Mouse (Mus musculus): ENCODE results near the gene Hist3h2a. TPM values are rescaled to one million over a fixed set of nuclear protein-coding genes. Genes with fewer than 3 reads are reported as not detected.

The Hist3h2a gene
- polyA plus RNA-seq, 1 experiment from 2014 or later: 152 TPM

DNA sequence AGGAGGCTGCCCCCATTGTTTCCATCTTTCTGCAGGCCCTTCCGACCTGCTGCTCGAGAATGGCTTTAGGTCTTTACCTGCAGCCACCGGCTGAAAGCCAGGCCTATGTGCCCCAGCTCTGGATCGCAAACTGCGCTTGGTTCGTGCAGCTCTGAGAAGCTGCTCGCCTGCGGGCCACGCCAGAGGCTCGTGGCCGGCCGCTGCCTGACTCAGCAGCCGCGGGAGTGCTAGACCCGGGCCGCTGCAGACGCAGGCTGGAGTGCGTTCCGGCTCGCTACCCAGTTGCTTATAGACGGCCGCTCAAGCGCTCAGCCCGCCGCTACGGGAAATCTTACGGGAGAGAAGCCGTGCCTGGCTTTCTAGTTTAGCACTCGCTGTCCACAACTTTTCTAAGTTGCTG, 22.7 kb downstream of the Hist3h2a start:
- under 1% methylated on average over 29 of the region's 29 CpGs for WGBS
- Histone ChIP-seq H3K27ac (ENCODE audit: low read length) (peak overlapping the region; percentile 81), H3K27me3 (replicated peaks; ENCODE audit: control insufficient read depth, insufficient read depth, low read length) (no peaks in the 10 kb centered on the region), H3K36me3 (ENCODE audit: control insufficient read depth, insufficient read depth) (peaks cover under 1% of the 10 kb centered on the region; the same call in 1 of the 2 replicates), H3K9me3 (ENCODE audit: control insufficient read depth, low read length) (no peaks in the 10 kb centered on the region), H3K4me1 (replicated peaks; ENCODE audit: control insufficient read depth, insufficient read depth, low read length) (peaks cover 42% of the 10 kb centered on the region), H3K9ac (replicated peaks; ENCODE audit: low read depth, low read length) (peak overlapping the region; percentile 91), H3K4me2 (ENCODE audit: low read length) (peak overlapping the region; percentile 94), H3K4me3 (replicated peaks; ENCODE audit: low read length) (peak overlapping the region; percentile 88)
- ATAC-seq: no peak

DNA sequence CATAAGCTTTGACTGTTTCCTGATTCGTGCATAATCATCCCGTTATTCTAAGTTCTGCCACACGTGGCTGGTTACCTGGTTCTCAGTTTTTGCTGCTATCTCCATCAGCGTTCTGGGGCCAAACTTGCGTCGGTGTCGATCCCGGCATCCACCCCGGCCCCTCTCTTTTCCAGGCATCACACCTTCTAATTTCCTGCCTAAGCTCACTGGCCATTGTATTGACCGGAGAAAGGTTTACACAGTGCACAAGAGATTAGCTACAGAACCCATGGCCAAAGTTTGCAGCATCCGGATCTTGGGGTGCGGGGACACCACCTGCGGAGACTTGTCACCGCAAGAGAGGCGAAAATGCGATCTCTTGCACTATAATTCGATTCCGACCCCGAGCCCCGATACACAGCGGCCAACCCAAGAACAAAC, 23.1 kb downstream of the Hist3h2a start:
- WGBS: under 1% methylated on average over 21 of the region's 21 CpGs
- Histone ChIP-seq H3K4me3 (replicated peaks; ENCODE audit: low read length) (peak overlapping the region; percentile 88), H3K9me3 (ENCODE audit: control insufficient read depth, low read length) (no peaks in the 10 kb centered on the region), H3K27me3 (replicated peaks; ENCODE audit: control insufficient read depth, insufficient read depth, low read length) (no peaks in the 10 kb centered on the region), H3K27ac (ENCODE audit: low read length) (peak overlapping the region; percentile 81), H3K36me3 (ENCODE audit: control insufficient read depth, insufficient read depth) (peaks cover 6% of the 10 kb centered on the region), H3K4me2 (ENCODE audit: low read length) (peak overlapping the region; percentile 94), H3K4me1 (replicated peaks; ENCODE audit: control insufficient read depth, insufficient read depth, low read length) (peaks cover 42% of the 10 kb centered on the region), H3K9ac (replicated peaks; ENCODE audit: low read depth, low read length) (peak overlapping the region; percentile 91)
- ATAC-seq: peak; percentile 26

GRCm38 (mm10) chr11:58978027-58978705, 23.7 kb downstream of the Hist3h2a start, which contains the start of gene Trim11:
Gene Trim11 (plus strand): TSS chr11:58978093.
- WGBS: under 1% methylated on average over 64 of the region's 64 CpGs
- peak within 1 kb of the TSS; percentile 88 for H3K4me3 ChIP-seq (replicated peaks; ENCODE audit: low read length)
- peaks cover 7% of the 10 kb centered on the region for H3K36me3 ChIP-seq (ENCODE audit: control insufficient read depth, insufficient read depth)
- H3K9ac ChIP-seq (replicated peaks; ENCODE audit: low read depth, low read length): peak within 1 kb of the TSS; percentile 91
- H3K4me2 ChIP-seq (ENCODE audit: low read length): peak within 1 kb of the TSS; percentile 94
- H3K27ac ChIP-seq (ENCODE audit: low read length): peak within 1 kb of the TSS; percentile 81
- H3K4me1 ChIP-seq (replicated peaks; ENCODE audit: control insufficient read depth, insufficient read depth, low read length): peaks cover 42% of the 10 kb centered on the region
- ATAC-seq: peak; percentile 89
- H3K27me3 ChIP-seq (replicated peaks; ENCODE audit: control insufficient read depth, insufficient read depth, low read length): no peaks in the 10 kb centered on the region
- H3K9me3 ChIP-seq (ENCODE audit: control insufficient read depth, low read length): no peaks in the 10 kb centered on the region

GRCm38 (mm10) chr11:58978706-58979030, 24.2 kb downstream of the Hist3h2a start:
- Histone ChIP-seq H3K27me3 (replicated peaks; ENCODE audit: control insufficient read depth, insufficient read depth, low read length) (no peaks in the 10 kb centered on the region), H3K27ac (ENCODE audit: low read length) (no peak overlapping the region), H3K9me3 (ENCODE audit: control insufficient read depth, low read length) (no peaks in the 10 kb centered on the region), H3K4me1 (replicated peaks; ENCODE audit: control insufficient read depth, insufficient read depth, low read length) (peaks cover 42% of the 10 kb centered on the region), H3K9ac (replicated peaks; ENCODE audit: low read depth, low read length) (peak overlapping the region; percentile 91), H3K4me2 (ENCODE audit: low read length) (peak overlapping the region; percentile 94), H3K4me3 (replicated peaks; ENCODE audit: low read length) (peak overlapping the region; percentile 88), H3K36me3 (ENCODE audit: control insufficient read depth, insufficient read depth) (peaks cover 9% of the 10 kb centered on the region)
- no peak for ATAC-seq
- WGBS: 2% methylated on average over 5 of the region's 5 CpGs

GRCm38 (mm10) chr11:58979183-58979582, 24.7 kb downstream of the Hist3h2a start:
- peak overlapping the region; percentile 88 for H3K4me3 ChIP-seq (replicated peaks; ENCODE audit: low read length)
- peak overlapping the region; percentile 94 for H3K4me2 ChIP-seq (ENCODE audit: low read length)
- no peaks in the 10 kb centered on the region for H3K9me3 ChIP-seq (ENCODE audit: control insufficient read depth, low read length)
- H3K4me1 ChIP-seq (replicated peaks; ENCODE audit: control insufficient read depth, insufficient read depth, low read length): peaks cover 40% of the 10 kb centered on the region
- 84% methylated on average over 3 of the region's 3 CpGs for WGBS
- H3K36me3 ChIP-seq (ENCODE audit: control insufficient read depth, insufficient read depth): peaks cover 10% of the 10 kb centered on the region
- ATAC-seq: no peak
- no peaks in the 10 kb centered on the region for H3K27me3 ChIP-seq (replicated peaks; ENCODE audit: control insufficient read depth, insufficient read depth, low read length)
- no peak overlapping the region for H3K27ac ChIP-seq (ENCODE audit: low read length)
- H3K9ac ChIP-seq (replicated peaks; ENCODE audit: low read depth, low read length): peak overlapping the region; percentile 3; the same call in 1 of the 2 replicates

DNA sequence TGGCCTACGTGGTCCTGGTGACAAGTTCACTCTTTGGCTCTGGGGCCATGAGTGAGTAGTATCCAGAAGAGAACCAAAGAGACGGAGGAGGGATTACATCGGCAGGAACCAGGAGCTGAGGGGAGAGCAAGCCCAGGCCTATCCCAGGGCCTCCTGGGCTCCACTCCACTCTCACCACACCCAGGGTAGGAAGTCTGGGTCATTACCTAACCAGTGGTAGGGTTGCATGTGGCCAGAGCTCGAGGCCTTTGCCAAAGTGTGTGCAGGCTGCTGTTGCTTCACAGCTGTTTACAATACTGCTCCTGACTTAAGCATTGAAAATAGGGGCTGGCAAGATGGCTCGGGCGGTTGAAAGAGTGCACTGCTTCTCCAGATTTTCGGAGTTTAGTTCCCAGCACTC, 25.2 kb downstream of the Hist3h2a start:
- Histone ChIP-seq H3K27ac (ENCODE audit: low read length) (no peak overlapping the region), H3K9ac (replicated peaks; ENCODE audit: low read depth, low read length) (peak overlapping the region; percentile 3; the same call in 1 of the 2 replicates), H3K4me3 (replicated peaks; ENCODE audit: low read length) (peak overlapping the region; percentile 4; the same call in 1 of the 2 replicates), H3K4me1 (replicated peaks; ENCODE audit: control insufficient read depth, insufficient read depth, low read length) (peaks cover 40% of the 10 kb centered on the region), H3K36me3 (ENCODE audit: control insufficient read depth, insufficient read depth) (peaks cover 10% of the 10 kb centered on the region), H3K27me3 (replicated peaks; ENCODE audit: control insufficient read depth, insufficient read depth, low read length) (no peaks in the 10 kb centered on the region), H3K4me2 (ENCODE audit: low read length) (peak overlapping the region; percentile 94), H3K9me3 (ENCODE audit: control insufficient read depth, low read length) (no peaks in the 10 kb centered on the region)
- ATAC-seq: no peak
- WGBS: 79% methylated on average over 7 of the region's 7 CpGs

- Histone ChIP-seq H3K9ac (replicated peaks; ENCODE audit: low read depth, low read length) (no peak overlapping the region), H3K9me3 (ENCODE audit: control insufficient read depth, low read length) (no peaks in the 10 kb centered on the region), H3K36me3 (ENCODE audit: control insufficient read depth, insufficient read depth) (peaks cover 14% of the 10 kb centered on the region), H3K4me2 (ENCODE audit: low read length) (no peak overlapping the region), H3K4me3 (replicated peaks; ENCODE audit: low read length) (no peak overlapping the region), H3K27me3 (replicated peaks; ENCODE audit: control insufficient read depth, insufficient read depth, low read length) (no peaks in the 10 kb centered on the region), H3K4me1 (replicated peaks; ENCODE audit: control insufficient read depth, insufficient read depth, low read length) (peaks cover 37% of the 10 kb centered on the region), H3K27ac (ENCODE audit: low read length) (no peak overlapping the region)
- no peak for ATAC-seq
- WGBS: 52% methylated on average over 5 of the region's 5 CpGs
These were observed 26.0 kb downstream of the Hist3h2a start for GRCm38 (mm10) chr11:58980381-58980990.

- no peaks in the 10 kb centered on the region for H3K9me3 ChIP-seq (ENCODE audit: control insufficient read depth, low read length)
- no peak overlapping the region for H3K4me2 ChIP-seq (ENCODE audit: low read length)
- H3K4me3 ChIP-seq (replicated peaks; ENCODE audit: low read length): no peak overlapping the region
- H3K9ac ChIP-seq (replicated peaks; ENCODE audit: low read depth, low read length): no peak overlapping the region
- H3K27ac ChIP-seq (ENCODE audit: low read length): no peak overlapping the region
- peaks cover 21% of the 10 kb centered on the region for H3K36me3 ChIP-seq (ENCODE audit: control insufficient read depth, insufficient read depth)
- 57% methylated on average over 14 of the region's 14 CpGs for WGBS
- no peaks in the 10 kb centered on the region for H3K27me3 ChIP-seq (replicated peaks; ENCODE audit: control insufficient read depth, insufficient read depth, low read length)
- peaks cover 31% of the 10 kb centered on the region for H3K4me1 ChIP-seq (replicated peaks; ENCODE audit: control insufficient read depth, insufficient read depth, low read length)
- no peak for ATAC-seq
These were observed 27.3 kb downstream of the Hist3h2a start for GRCm38 (mm10) chr11:58981541-58982447.
